Mouse (Mus musculus) hindbrain, embryonic 14.5 days (tissue): ENCODE measurements at regions not wholly inside any gene's neighbourhood (a gene's known extent, or its start where the extent isn't known, plus 50 kb on each side); places are given as distances from the start of the nearest gene placed in this dataset.

Experiments
- ATAC-seq: fragments of 200-750 bp; cut with Nextera tagmentation; 2 replicates; pipeline ENCODE4 v1.8.0; 2017; ENCODE audit warnings: moderate number of reproducible peaks, mild to moderate bottlenecking, moderate TSS enrichment, moderate library complexity; ENCODE audit not compliant: low FRiP score
- DNase-seq: peaks from one replicate; pipeline ENCODE4 v3.0.0-alpha.2; 2015; ENCODE audit warnings: low spot score
- H3K27ac ChIP-seq: fragments of 300-500 bp; sonication (generic); 2 replicates; pipeline ENCODE4 v1.5.1; 2014; ENCODE audit warnings: mild to moderate bottlenecking, moderate library complexity
- H3K27me3 ChIP-seq: fragments of 300-500 bp; sonication (generic); 2 replicates; pipeline ENCODE4 v1.6.1; 2014; ENCODE audit warnings: mild to moderate bottlenecking, low read length, mixed read lengths; ENCODE audit not compliant: control insufficient read depth, insufficient read depth
- H3K36me3 ChIP-seq: fragments of 300-500 bp; sonication (generic); replicated peaks from 2 replicates; pipeline ENCODE4 v1.6.1; 2014; ENCODE audit not compliant: control insufficient read depth, insufficient read depth
- H3K4me1 ChIP-seq: fragments of 300-500 bp; sonication (generic); replicated peaks from 2 replicates; pipeline ENCODE4 v1.6.1; 2014; ENCODE audit warnings: antibody characterized with exemption, low read length, mixed read lengths; ENCODE audit not compliant: control insufficient read depth, insufficient read depth
- H3K4me2 ChIP-seq: fragments of 300-500 bp; sonication (generic); replicated peaks from 2 replicates; pipeline ENCODE4 v1.6.1; 2014; ENCODE audit warnings: mild to moderate bottlenecking, moderate library complexity
- H3K4me3 ChIP-seq: fragments of 300-500 bp; sonication (generic); replicated peaks from 2 replicates; pipeline ENCODE4 v1.5.1; 2014; ENCODE audit warnings: mild to moderate bottlenecking, low read length
- H3K9ac ChIP-seq: fragments of 300-500 bp; sonication (generic); 2 replicates; pipeline ENCODE4 v1.6.1; 2014
- H3K9me3 ChIP-seq: fragments of 300-500 bp; sonication (generic); 2 replicates; pipeline ENCODE4 v1.6.1; 2016; ENCODE audit warnings: low read length; ENCODE audit not compliant: control insufficient read depth
- WGBS: fragments of 180-500 bp; shearing (Covaris S2); extraction: QIAGEN DNeasy Blood & Tissue Kit; methylation state at CpG from one replicate; pipeline ENCODE4 v1.1.7; 2014; 5-methylcytosine and 5-hydroxymethylcytosine counted together

GRCm38 (mm10) chr8:92472257-92472656 is 114.8 kb downstream of the Irx5 start:
- Histone ChIP-seq H3K4me2 (no peak overlapping the region), H3K4me3 (no peak overlapping the region), H3K27me3 (peaks cover 9% of the 10 kb centered on the region), H3K9ac (no peak overlapping the region), H3K27ac (no peak overlapping the region), H3K9me3 (no peaks in the 10 kb centered on the region), H3K4me1 (peaks cover 9% of the 10 kb centered on the region), H3K36me3 (no peaks in the 10 kb centered on the region)
- WGBS: 45% methylated on average over 7 of the region's 7 CpGs
- no peak for ATAC-seq
- no peak for DNase-seq

DNA sequence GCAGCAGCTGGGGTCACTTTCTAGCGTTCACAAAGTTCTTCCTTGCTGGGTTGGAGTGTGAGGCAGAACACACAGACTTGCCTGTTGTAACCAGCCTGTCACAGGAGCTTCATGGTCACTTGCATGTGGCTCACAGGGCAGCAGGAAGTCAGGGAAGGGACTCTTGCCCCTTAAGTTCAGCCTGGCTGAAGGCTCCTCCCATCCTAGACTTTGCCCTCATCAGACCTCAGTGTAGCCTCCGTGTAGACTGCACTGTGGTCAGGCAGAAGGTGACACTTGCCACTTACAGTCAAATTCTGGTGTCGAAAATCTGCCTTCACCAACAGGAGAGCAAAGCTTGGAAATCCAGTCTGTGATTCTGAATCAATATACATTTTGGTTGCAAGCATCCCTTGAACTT is 115.4 kb downstream of the Irx5 start:
- ATAC-seq: no peak
- Histone ChIP-seq H3K4me3 (no peak overlapping the region), H3K4me2 (no peak overlapping the region), H3K27ac (no peak overlapping the region), H3K9ac (no peak overlapping the region), H3K9me3 (no peaks in the 10 kb centered on the region), H3K4me1 (peaks cover 9% of the 10 kb centered on the region), H3K27me3 (peaks cover 8% of the 10 kb centered on the region), H3K36me3 (no peaks in the 10 kb centered on the region)
- DNase-seq: no peak
- WGBS: 76% methylated on average over 3 of the region's 3 CpGs

GRCm38 (mm10) chr8:92482393-92482792 is 125.0 kb downstream of the Irx5 start:
- Histone ChIP-seq H3K9ac (no peak overlapping the region), H3K27me3 (no peaks in the 10 kb centered on the region), H3K4me2 (no peak overlapping the region), H3K4me3 (no peak overlapping the region), H3K27ac (no peak overlapping the region), H3K9me3 (no peaks in the 10 kb centered on the region), H3K36me3 (no peaks in the 10 kb centered on the region), H3K4me1 (0 out of 2 replicates have a peak, but pooled peaks cover 3% of the 10 kb centered on the region)
- ATAC-seq (no peak), DNase-seq (no peak)
- 67% methylated on average over 5 of the region's 5 CpGs for WGBS

GRCm38 (mm10) chr8:92483055-92483765 is 125.8 kb downstream of the Irx5 start:
- no peak overlapping the region for H3K4me2 ChIP-seq
- H3K9me3 ChIP-seq: no peaks in the 10 kb centered on the region
- ATAC-seq: no peak
- no peaks in the 10 kb centered on the region for H3K27me3 ChIP-seq
- no peaks in the 10 kb centered on the region for H3K36me3 ChIP-seq
- no peak for DNase-seq
- 46% methylated on average over 8 of the region's 8 CpGs for WGBS
- H3K4me3 ChIP-seq: no peak overlapping the region
- H3K4me1 ChIP-seq: 0 out of 2 replicates have a peak, but pooled peaks cover 3% of the 10 kb centered on the region
- no peak overlapping the region for H3K9ac ChIP-seq
- H3K27ac ChIP-seq: no peak overlapping the region

GRCm38 (mm10) chr8:92488526-92489159 is 131.2 kb downstream of the Irx5 start:
- Histone ChIP-seq H3K36me3 (no peaks in the 10 kb centered on the region), H3K4me1 (no peaks in the 10 kb centered on the region), H3K9me3 (no peaks in the 10 kb centered on the region), H3K9ac (no peak overlapping the region), H3K27me3 (no peaks in the 10 kb centered on the region), H3K4me2 (no peak overlapping the region), H3K27ac (no peak overlapping the region), H3K4me3 (no peak overlapping the region)
- ATAC-seq (no peak), DNase-seq (no peak)
- WGBS: 93% methylated on average over 8 of the region's 8 CpGs

- DNase-seq: no peak
Observed at GRCm38 (mm10) chr8:92491533-92491932, 134.1 kb downstream of the Irx5 start.

GRCm38 (mm10) chr8:92493403-92493802 is 136.0 kb downstream of the Irx5 start:
- Histone ChIP-seq H3K27me3 (no peaks in the 10 kb centered on the region), H3K4me1 (no peaks in the 10 kb centered on the region), H3K36me3 (no peaks in the 10 kb centered on the region), H3K9me3 (no peaks in the 10 kb centered on the region), H3K4me2 (no peak overlapping the region), H3K27ac (no peak overlapping the region), H3K9ac (no peak overlapping the region), H3K4me3 (no peak overlapping the region)
- WGBS: 58% methylated on average over 4 of the region's 4 CpGs
- ATAC-seq: peak; percentile 72; the same call in 1 of the 2 replicates
- DNase-seq: peak; percentile 49

More at GRCm38 (mm10) chr8:92491533-92491932, 134.1 kb downstream of the Irx5 start:
- no peak overlapping the region for H3K27ac ChIP-seq
- no peaks in the 10 kb centered on the region for H3K36me3 ChIP-seq
- 85% methylated on average over 5 of the region's 5 CpGs for WGBS
- no peaks in the 10 kb centered on the region for H3K9me3 ChIP-seq
- no peaks in the 10 kb centered on the region for H3K4me1 ChIP-seq
- H3K4me2 ChIP-seq: no peak overlapping the region
- H3K27me3 ChIP-seq: no peaks in the 10 kb centered on the region
- no peak for ATAC-seq
- H3K4me3 ChIP-seq: no peak overlapping the region
- H3K9ac ChIP-seq: no peak overlapping the region

GRCm38 (mm10) chr8:92505552-92506281 is 148.3 kb downstream of the Irx5 start:
- Histone ChIP-seq H3K4me1 (no peaks in the 10 kb centered on the region), H3K4me2 (no peak overlapping the region), H3K9ac (no peak overlapping the region), H3K27me3 (no peaks in the 10 kb centered on the region), H3K4me3 (no peak overlapping the region), H3K36me3 (no peaks in the 10 kb centered on the region), H3K27ac (no peak overlapping the region), H3K9me3 (no peaks in the 10 kb centered on the region)
- DNase-seq (no peak), ATAC-seq (no peak)
- 68% methylated on average over 7 of the region's 7 CpGs for WGBS

DNA sequence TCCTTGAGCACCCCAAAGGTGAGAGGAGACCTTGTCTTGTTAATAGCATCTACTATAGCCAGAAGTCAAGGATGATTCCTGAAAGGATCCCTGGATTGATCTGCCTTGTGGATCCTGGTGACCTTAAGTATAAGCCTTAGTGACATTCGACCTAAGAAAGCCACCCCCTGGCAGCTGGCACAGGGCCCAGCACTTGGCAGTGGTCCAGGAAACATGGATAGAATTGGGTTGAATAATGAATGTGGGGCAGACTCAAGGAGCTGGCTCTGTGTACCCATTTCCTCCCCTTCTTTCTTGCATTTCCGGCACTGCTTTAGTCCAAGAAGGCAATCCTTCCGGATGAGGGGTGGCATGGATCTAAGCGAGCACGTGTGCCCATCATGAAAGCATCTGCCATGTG is 149.0 kb downstream of the Irx5 start:
- Histone ChIP-seq H3K36me3 (no peaks in the 10 kb centered on the region), H3K9me3 (peaks cover 4% of the 10 kb centered on the region; the same call in 1 of the 2 replicates), H3K4me3 (no peak overlapping the region), H3K9ac (no peak overlapping the region), H3K27me3 (no peaks in the 10 kb centered on the region), H3K4me1 (no peaks in the 10 kb centered on the region), H3K27ac (no peak overlapping the region), H3K4me2 (no peak overlapping the region)
- no peak for ATAC-seq
- 78% methylated on average over 5 of the region's 5 CpGs for WGBS
- no peak for DNase-seq
